Mouse (Mus musculus) thymus, adult 2 months (tissue): ENCODE results near the gene Sgms1. TPM values are rescaled to one million over a fixed set of nuclear protein-coding genes. Genes with fewer than 3 reads are reported as not detected.

Experiments used
- DNase-seq: peaks from one replicate; pipeline ENCODE4 v3.0.0; 2021
- H3K27ac ChIP-seq: fragments of 200-500 bp; 2 replicates; pipeline ENCODE4 v1.5.1; 2012; ENCODE audit warnings: low read length, control low read depth; ENCODE audit not compliant: control insufficient read depth, insufficient read depth
- H3K27me3 ChIP-seq: fragments of 200-500 bp; 2 replicates; pipeline ENCODE4 v1.6.1; 2012; ENCODE audit warnings: mild to moderate bottlenecking, low read length, moderate library complexity, mixed read lengths; ENCODE audit not compliant: control insufficient read depth, insufficient read depth
- H3K36me3 ChIP-seq: fragments of 200-500 bp; 2 replicates; pipeline ENCODE4 v1.6.1; 2012; ENCODE audit warnings: mild to moderate bottlenecking, low read length, moderate library complexity; ENCODE audit not compliant: control insufficient read depth, insufficient read depth
- H3K4me1 ChIP-seq: fragments of 200-500 bp; replicated peaks from 2 replicates; pipeline ENCODE4 v1.6.1; 2012; ENCODE audit warnings: low read length; ENCODE audit not compliant: control insufficient read depth, insufficient read depth
- H3K4me3 ChIP-seq: fragments of 200-500 bp; 2 replicates; pipeline ENCODE4 v1.5.1; 2012; ENCODE audit warnings: mild to moderate bottlenecking, low read length, control low read depth, moderate library complexity; ENCODE audit not compliant: control insufficient read depth, insufficient read depth
- CTCF ChIP-seq: fragments of 200-500 bp; IDR thresholded peaks from 2 replicates; pipeline ENCODE4 v1.5.1; 2012; ENCODE audit warnings: mild to moderate bottlenecking, control low read depth, low read length, moderate library complexity, borderline replicate concordance; ENCODE audit not compliant: control insufficient read depth, poor library complexity, insufficient read depth; ENCODE audit errors: extremely low read depth
- POLR2A ChIP-seq: fragments of 200-500 bp; IDR thresholded peaks from 2 replicates; pipeline ENCODE4 v1.6.1; 2012; ENCODE audit warnings: mild to moderate bottlenecking, low read length, control low read depth, moderate library complexity; ENCODE audit not compliant: control insufficient read depth, poor library complexity, insufficient read depth; ENCODE audit errors: extremely low read depth
- WGBS: fragments of 180-500 bp; shearing (Covaris S2); methylation state at CpG from one replicate; pipeline ENCODE4 v1.1.7; 2018; 5-methylcytosine and 5-hydroxymethylcytosine counted together
- polyA plus RNA-seq: library from polyadenylated mRNA; depleted of rRNA; stranded (reverse); fragments of >200 nt; gene quantifications from 2 replicates; pipeline ENCODE4 v1.2.3, GENCODE M21; 2012

Sgms1 gene
- polyA plus RNA-seq, 1 experiment = 7.4 TPM

DNA sequence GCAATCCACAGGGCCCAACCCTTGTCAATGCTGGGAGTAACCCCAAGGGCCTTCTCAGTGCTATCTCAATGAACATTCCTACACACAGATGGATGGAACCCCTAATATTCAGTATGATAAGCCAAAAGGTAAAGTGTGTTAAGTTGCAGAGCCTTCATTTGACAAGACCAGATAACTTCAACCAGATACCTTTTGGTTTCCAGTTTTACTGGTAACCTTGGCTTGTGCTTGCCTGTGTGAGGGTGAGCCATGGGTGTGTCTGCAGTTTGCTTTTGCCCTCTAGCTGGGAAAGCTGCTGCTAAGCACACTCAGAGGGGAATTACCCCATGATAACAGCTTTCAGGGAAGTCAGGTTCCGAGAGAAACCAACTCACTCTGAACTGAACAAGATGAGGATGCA, 125.8 kb downstream of the Sgms1 start:
- DNase-seq = no peak
- Histone ChIP-seq H3K27me3 (no peaks in the 10 kb centered on the region), H3K4me3 (no peak overlapping the region), H3K36me3 (no peaks in the 10 kb centered on the region), H3K4me1 (peaks cover 19% of the 10 kb centered on the region), H3K27ac (no peak overlapping the region)
- WGBS = 90% methylated on average over 1 of the region's 1 CpGs
- TF ChIP-seq CTCF (no peak), POLR2A (no peak)

DNA sequence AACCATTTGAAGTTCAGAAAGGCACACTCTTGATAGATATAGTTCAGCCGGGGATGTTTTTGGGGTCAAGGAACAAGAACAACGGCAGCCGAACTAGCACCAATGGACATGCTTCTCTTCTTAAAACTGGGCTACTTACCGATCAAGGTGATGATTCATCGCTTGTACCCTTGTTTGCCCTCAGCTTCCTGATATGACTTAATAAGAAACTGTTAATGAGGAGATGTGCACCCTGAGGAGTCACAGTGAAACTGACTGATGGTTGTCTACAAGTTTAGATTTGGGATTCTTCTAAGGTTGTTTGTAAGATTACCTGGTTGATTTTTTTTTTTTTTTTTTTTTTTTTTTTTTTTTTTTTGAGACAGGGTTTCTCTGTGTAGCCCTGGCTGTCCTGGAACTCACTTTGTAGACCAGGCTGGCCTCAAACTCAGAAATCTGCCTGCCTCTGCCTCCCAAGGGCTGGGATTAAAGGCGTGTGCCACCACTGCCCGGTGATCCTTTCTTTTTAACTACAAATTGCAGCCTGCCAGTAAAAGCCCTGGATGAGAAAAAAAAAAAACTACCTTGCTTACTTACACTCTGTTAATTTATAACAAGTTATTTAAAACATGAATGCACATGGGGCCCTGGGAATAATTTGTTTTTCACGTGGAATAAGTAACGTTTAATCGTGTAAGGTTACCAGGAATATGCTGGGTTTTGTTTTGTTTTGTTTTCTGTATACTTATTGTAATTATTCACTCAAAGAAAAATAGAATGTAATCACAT, 126.5 kb downstream of the Sgms1 start:
- Histone ChIP-seq H3K27me3 (no peaks in the 10 kb centered on the region), H3K36me3 (no peaks in the 10 kb centered on the region), H3K4me1 (peaks cover 17% of the 10 kb centered on the region), H3K4me3 (no peak overlapping the region), H3K27ac (no peak overlapping the region)
- no peak for DNase-seq
- 85% methylated on average over 10 of the region's 10 CpGs for WGBS
- TF ChIP-seq POLR2A = no peak

DNA sequence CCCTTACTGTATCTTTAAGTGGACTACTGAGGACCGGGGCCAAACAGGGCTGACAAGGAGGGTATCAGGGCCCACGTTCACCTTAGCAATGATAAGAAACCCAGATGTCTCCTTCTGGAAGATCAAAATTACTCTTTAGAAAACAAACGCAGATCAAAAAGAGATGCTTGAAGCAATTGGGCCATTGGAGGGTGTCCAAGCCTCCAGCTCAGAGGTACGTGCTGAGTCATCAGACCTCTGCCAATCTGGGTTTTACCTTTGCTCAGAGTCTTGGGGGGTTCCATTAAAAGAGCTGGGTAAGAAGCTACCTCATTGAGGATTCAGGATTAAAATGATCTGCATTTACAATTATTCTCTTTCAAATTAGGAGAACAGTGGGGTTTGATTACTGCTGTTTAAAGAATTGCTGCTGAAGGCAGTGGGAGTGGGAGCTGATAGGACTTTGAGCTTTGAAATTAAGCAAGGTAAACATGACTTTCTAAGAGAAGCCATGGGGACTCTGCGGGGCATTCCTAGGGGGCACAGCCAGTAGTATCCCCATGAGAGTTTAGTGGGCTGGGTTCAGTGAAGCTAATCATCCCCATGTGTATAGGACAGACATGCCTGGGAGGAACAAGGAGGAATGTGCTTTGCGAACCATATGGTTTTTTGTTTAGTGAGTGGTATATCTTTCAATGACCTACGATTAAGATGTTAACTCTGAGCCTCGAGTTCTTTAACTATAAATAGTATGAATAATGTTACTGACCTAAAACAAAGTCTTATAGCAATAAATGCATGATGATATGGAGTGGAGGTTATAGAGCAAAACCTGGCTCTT, 128.4 kb downstream of the Sgms1 start:
- no peak for TF ChIP-seq POLR2A
- no peak overlapping the region for H3K27ac ChIP-seq
- H3K36me3 ChIP-seq = no peaks in the 10 kb centered on the region
- no peak overlapping the region for H3K4me3 ChIP-seq
- H3K27me3 ChIP-seq = no peaks in the 10 kb centered on the region
- H3K4me1 ChIP-seq = peaks cover 20% of the 10 kb centered on the region
- no peak for DNase-seq
- WGBS = 92% methylated on average over 8 of the region's 8 CpGs

DNA sequence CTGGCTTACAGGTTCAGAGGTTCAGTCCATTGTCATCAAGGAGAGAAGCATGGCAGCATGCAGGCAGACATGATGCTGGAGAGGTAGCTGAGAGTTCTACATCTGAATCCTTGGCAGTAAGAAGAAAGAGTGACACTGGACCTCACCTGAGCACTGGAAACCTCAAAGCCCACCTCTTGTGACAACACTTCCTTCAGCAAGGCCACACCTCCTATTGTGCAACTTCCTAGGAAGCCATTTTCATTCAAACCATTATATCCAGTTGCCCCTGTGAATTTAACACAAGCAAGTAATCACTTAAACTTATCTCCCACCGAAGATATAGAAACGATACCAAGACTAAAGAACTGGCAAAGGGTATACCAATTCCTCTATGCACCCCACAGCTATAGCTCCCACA, 129.7 kb downstream of the Sgms1 start:
- Histone ChIP-seq H3K36me3 (no peaks in the 10 kb centered on the region), H3K27ac (no peak overlapping the region), H3K27me3 (no peaks in the 10 kb centered on the region), H3K4me3 (no peak overlapping the region), H3K4me1 (peaks cover 20% of the 10 kb centered on the region)
- TF ChIP-seq CTCF (no peak), POLR2A (no peak)
- 93% methylated on average over 2 of the region's 2 CpGs for WGBS
- no peak for DNase-seq

DNA sequence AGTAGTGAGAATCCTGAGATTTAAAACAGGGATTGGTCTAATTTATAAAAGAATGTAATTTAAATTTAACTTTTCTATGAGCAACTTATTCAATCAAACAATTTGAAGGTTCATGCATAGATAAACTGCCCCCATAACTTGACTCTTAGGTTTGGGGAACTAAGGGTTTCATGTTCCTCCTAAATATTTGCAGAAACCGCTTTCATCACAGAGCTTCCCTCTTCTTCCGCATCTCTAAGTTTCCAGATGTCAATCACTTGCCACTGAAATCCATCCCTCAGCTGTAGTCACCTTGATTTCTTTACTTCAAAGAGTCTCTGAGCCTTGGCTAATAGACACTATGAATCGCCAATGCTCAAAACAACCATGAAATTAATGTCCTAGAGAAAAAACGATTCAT, 130.5 kb downstream of the Sgms1 start:
- Histone ChIP-seq H3K36me3 (no peaks in the 10 kb centered on the region), H3K4me1 (peaks cover 23% of the 10 kb centered on the region), H3K4me3 (no peak overlapping the region), H3K27ac (no peak overlapping the region), H3K27me3 (no peaks in the 10 kb centered on the region)
- no peak for DNase-seq
- TF ChIP-seq POLR2A = no peak
- 65% methylated on average over 4 of the region's 4 CpGs for WGBS

- Histone ChIP-seq H3K4me1 (peaks cover 28% of the 10 kb centered on the region), H3K4me3 (no peak overlapping the region), H3K27ac (peak overlapping the region; percentile 89), H3K27me3 (no peaks in the 10 kb centered on the region), H3K36me3 (no peaks in the 10 kb centered on the region)
- DNase-seq = no peak
- TF ChIP-seq POLR2A (no peak), CTCF (no peak)
- WGBS = 56% methylated on average over 5 of the region's 5 CpGs
These were observed 131.4 kb downstream of the Sgms1 start for GRCm38 (mm10) chr19:32258146-32258545.

GRCm38 (mm10) chr19:32257616-32258015, 131.9 kb downstream of the Sgms1 start:
- H3K27ac ChIP-seq = no peak overlapping the region
- H3K4me1 ChIP-seq = peaks cover 28% of the 10 kb centered on the region
- H3K27me3 ChIP-seq = no peaks in the 10 kb centered on the region
- no peaks in the 10 kb centered on the region for H3K36me3 ChIP-seq
- DNase-seq = no peak
- WGBS = 62% methylated on average over 3 of the region's 3 CpGs
- TF ChIP-seq CTCF (no peak), POLR2A (no peak)
- H3K4me3 ChIP-seq = no peak overlapping the region
